24 mouse cellular contexts compared by ENCODE assay signal in the genomic region with DNA sequence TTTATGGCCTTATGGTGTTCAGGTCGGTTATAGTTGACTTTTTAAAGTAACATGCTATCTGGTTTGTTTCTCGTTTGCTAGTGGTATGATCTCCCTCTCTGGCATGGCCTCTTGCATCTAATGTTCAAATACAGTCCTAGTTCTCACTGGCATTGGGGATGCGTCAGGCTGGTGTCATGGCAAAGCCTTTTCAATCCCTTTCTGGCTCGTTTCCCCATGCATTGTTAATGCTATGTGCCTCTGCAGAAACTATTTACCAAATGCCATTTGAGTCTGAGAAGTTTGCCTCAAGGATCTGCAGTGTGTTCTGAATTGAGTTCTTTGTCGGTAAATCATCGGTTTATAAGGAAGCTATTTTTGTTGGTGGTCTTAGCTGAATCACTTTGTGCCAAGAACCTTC.
DNase-seq lines count a peak whose midpoint lies in the region; ATAC-seq lines count a peak whose summit lies in the region.
"Had no signal": no experiment of that assay in that cellular context is flagged by ENCODE, and none has a peak within 500 bp of the region (broad histone marks: within the 10 kb centered on the region; RNA-seq: fewer than 3 reads in every experiment).

No protein-coding gene starts in this region.

- no peak overlapping the region for H3K4me3 ChIP-seq in forebrain, embryonic 14.5 days (ENCODE audit: low read depth, low read length)
- H3K4me3 ChIP-seq in forebrain, embryonic 10.5 days = no peak overlapping the region
- no peak overlapping the region for H3K4me3 ChIP-seq in midbrain, embryonic 14.5 days (replicated peaks; ENCODE audit: low read depth, low read length)
- H3K4me3 ChIP-seq in midbrain, embryonic 13.5 days (replicated peaks) = no peak overlapping the region
- H3K4me3 ChIP-seq: embryonic facial prominence, embryonic 12.5 days; embryonic facial prominence, embryonic 15.5 days; forebrain, embryonic 12.5 days; gastrocnemius, adult 2 months; hindbrain, embryonic 12.5 days; intestine, embryonic 15.5 days had no signal

- no peak overlapping the region for H3K4me2 ChIP-seq in forebrain, embryonic 14.5 days (ENCODE audit: low read length)
- H3K4me2 ChIP-seq in midbrain, embryonic 14.5 days (ENCODE audit: low read length) = no peak overlapping the region
- no peak overlapping the region for H3K4me2 ChIP-seq in midbrain, embryonic 13.5 days (replicated peaks)
- H3K4me2 ChIP-seq: embryonic facial prominence, embryonic 12.5 days; embryonic facial prominence, embryonic 15.5 days; forebrain, embryonic 12.5 days; heart, embryonic 11.5 days; hindbrain, embryonic 12.5 days; intestine, embryonic 15.5 days had no signal

- 48% methylated on average over 6 of the region's 6 CpGs for WGBS in forebrain, embryonic 14.5 days
- 69% methylated on average over 6 of the region's 6 CpGs for WGBS in forebrain, embryonic 10.5 days
- 63% methylated on average over 6 of the region's 6 CpGs for WGBS in midbrain, embryonic 14.5 days
- WGBS in midbrain, embryonic 13.5 days = 64% methylated on average over 6 of the region's 6 CpGs

- DNase-seq in forebrain, embryonic 14.5 days (ENCODE audit: low spot score) = peak; percentile 20
- no peak for DNase-seq in forebrain, embryonic 10.5 days (ENCODE audit: extremely low spot score, low spot score)
- peak; percentile 32 for DNase-seq in midbrain, embryonic 14.5 days
- peak; percentile 57 for DNase-seq in Muller cell, postnatal 12 days (ENCODE audit: inconsistent ontology term)
- DNase-seq: adrenal gland, postnatal 10 days; adrenal gland, postnatal 36 days; cerebellum, adult 11 months; cerebellum, adult 2 months; cerebellum, adult 9-11 months; cerebellum, postnatal 25 days; gastrocnemius, adult 2 months; gastrocnemius, postnatal 14 days; heart, adult 11 months; kidney, adult 11 months had no signal

- H3K36me3 ChIP-seq in forebrain, embryonic 14.5 days (ENCODE audit: control insufficient read depth, insufficient read depth, low read length) = no peaks in the 10 kb centered on the region
- H3K36me3 ChIP-seq in forebrain, embryonic 10.5 days (replicated peaks) = no peaks in the 10 kb centered on the region
- H3K36me3 ChIP-seq in midbrain, embryonic 14.5 days (ENCODE audit: control insufficient read depth, insufficient read depth, low read length) = no peaks in the 10 kb centered on the region
- no peaks in the 10 kb centered on the region for H3K36me3 ChIP-seq in midbrain, embryonic 13.5 days
- H3K36me3 ChIP-seq: embryonic facial prominence, embryonic 12.5 days; embryonic facial prominence, embryonic 15.5 days; forebrain, embryonic 12.5 days; hindbrain, embryonic 12.5 days; intestine, embryonic 15.5 days had no signal

- H3K4me1 ChIP-seq in forebrain, embryonic 14.5 days (ENCODE audit: control insufficient read depth, insufficient read depth, low read length) = no peaks in the 10 kb centered on the region
- H3K4me1 ChIP-seq in forebrain, embryonic 10.5 days = no peaks in the 10 kb centered on the region
- H3K4me1 ChIP-seq in midbrain, embryonic 14.5 days (ENCODE audit: control insufficient read depth, insufficient read depth, low read length) = no peaks in the 10 kb centered on the region
- no peaks in the 10 kb centered on the region for H3K4me1 ChIP-seq in midbrain, embryonic 13.5 days (replicated peaks)
- H3K4me1 ChIP-seq: embryonic facial prominence, embryonic 12.5 days; embryonic facial prominence, embryonic 15.5 days; forebrain, embryonic 12.5 days; hindbrain, embryonic 12.5 days; intestine, embryonic 15.5 days had no signal

- no peaks in the 10 kb centered on the region for H3K27me3 ChIP-seq in forebrain, embryonic 14.5 days (replicated peaks; ENCODE audit: control insufficient read depth, insufficient read depth, low read length)
- H3K27me3 ChIP-seq in forebrain, embryonic 10.5 days (ENCODE audit: poor library complexity, severe bottlenecking) = no peaks in the 10 kb centered on the region
- no peaks in the 10 kb centered on the region for H3K27me3 ChIP-seq in midbrain, embryonic 14.5 days (ENCODE audit: control insufficient read depth, insufficient read depth, low read length)
- H3K27me3 ChIP-seq in midbrain, embryonic 13.5 days = no peaks in the 10 kb centered on the region
- H3K27me3 ChIP-seq: embryonic facial prominence, embryonic 12.5 days; embryonic facial prominence, embryonic 15.5 days; forebrain, embryonic 12.5 days; hindbrain, embryonic 12.5 days; intestine, embryonic 15.5 days had no signal

- no peaks in the 10 kb centered on the region for H3K9me3 ChIP-seq in forebrain, embryonic 14.5 days (replicated peaks; ENCODE audit: control insufficient read depth, low read length)
- H3K9me3 ChIP-seq in forebrain, embryonic 10.5 days = no peaks in the 10 kb centered on the region
- no peaks in the 10 kb centered on the region for H3K9me3 ChIP-seq in midbrain, embryonic 14.5 days (ENCODE audit: control insufficient read depth, low read length)
- H3K9me3 ChIP-seq in midbrain, embryonic 13.5 days = no peaks in the 10 kb centered on the region
- H3K9me3 ChIP-seq: embryonic facial prominence, embryonic 12.5 days; embryonic facial prominence, embryonic 15.5 days; forebrain, embryonic 12.5 days; hindbrain, embryonic 12.5 days; intestine, embryonic 15.5 days had no signal

- ATAC-seq in forebrain, embryonic 14.5 days = no peak
- no peak for ATAC-seq in midbrain, embryonic 14.5 days (ENCODE audit: low FRiP score, low TSS enrichment)
- no peak for ATAC-seq in midbrain, embryonic 13.5 days
- no peak for ATAC-seq in frontal cortex, adult (ENCODE audit: low TSS enrichment)
- ATAC-seq: activated CD4-positive, CD25-positive, alpha-beta regulatory T cell, adult 4 months; forebrain, embryonic 16.5 days; intestine, embryonic 15.5 days had no signal

- no peak overlapping the region for H3K27ac ChIP-seq in forebrain, embryonic 14.5 days (ENCODE audit: low read depth, low read length)
- no peak overlapping the region for H3K27ac ChIP-seq in forebrain, embryonic 10.5 days
- H3K27ac ChIP-seq in midbrain, embryonic 14.5 days (replicated peaks; ENCODE audit: low read depth, low read length) = no peak overlapping the region
- H3K27ac ChIP-seq in midbrain, embryonic 13.5 days = no peak overlapping the region
- H3K27ac ChIP-seq: embryonic facial prominence, embryonic 12.5 days; embryonic facial prominence, embryonic 15.5 days; forebrain, embryonic 12.5 days; gastrocnemius, adult 2 months; hindbrain, embryonic 12.5 days; intestine, embryonic 15.5 days had no signal

- H3K9ac ChIP-seq in forebrain, embryonic 14.5 days (ENCODE audit: low read length) = no peak overlapping the region
- H3K9ac ChIP-seq in midbrain, embryonic 14.5 days (replicated peaks; ENCODE audit: low read length) = no peak overlapping the region
- H3K9ac ChIP-seq in midbrain, embryonic 13.5 days (replicated peaks) = no peak overlapping the region
- H3K9ac ChIP-seq: embryonic facial prominence, embryonic 12.5 days; embryonic facial prominence, embryonic 15.5 days; forebrain, embryonic 12.5 days; hindbrain, embryonic 12.5 days; intestine, embryonic 15.5 days had no signal
